Mouse (Mus musculus) heart, adult 8-10 months (tissue): ENCODE measurements around the gene Eps15l1. TPM values are rescaled to one million over a fixed set of nuclear protein-coding genes. Genes with fewer than 3 reads are reported as not detected.

Experiments used
- DNase-seq: peaks from one replicate; pipeline ENCODE4 v3.0.0; 2022; ENCODE audit warnings: low spot score
- total RNA-seq, 4 experiments: library from RNA; stranded (reverse); gene quantifications; 2 replicates each; pipeline ENCODE4 v1.2.4; 2022

Eps15l1 gene
- total RNA-seq, 4 experiments from 2014 or later, result 36.8 to 46.7 (median 38.3) TPM

- no peak for DNase-seq
These were observed 7.4 kb downstream of the Eps15l1 start for GRCm38 (mm10) chr8:72413839-72414238.

- no peak for DNase-seq
These were observed 11.8 kb downstream of the Eps15l1 start for GRCm38 (mm10) chr8:72409443-72409842.

GRCm38 (mm10) chr8:72407878-72408277 is 13.4 kb downstream of the Eps15l1 start:
- DNase-seq, result no peak

GRCm38 (mm10) chr8:72402981-72403380 is 18.3 kb downstream of the Eps15l1 start:
- DNase-seq, result no peak

- DNase-seq, result no peak
These were observed 19.9 kb downstream of the Eps15l1 start for GRCm38 (mm10) chr8:72401381-72401780.

GRCm38 (mm10) chr8:72385737-72386136 is 35.5 kb downstream of the Eps15l1 start:
- no peak for DNase-seq

- no peak for DNase-seq
These were observed 38.9 kb downstream of the Eps15l1 start for GRCm38 (mm10) chr8:72382395-72382794.

GRCm38 (mm10) chr8:72380656-72381055 is 40.6 kb downstream of the Eps15l1 start:
- DNase-seq, result no peak

- no peak for DNase-seq
These were observed 44.4 kb downstream of the Eps15l1 start for GRCm38 (mm10) chr8:72376900-72377299.

GRCm38 (mm10) chr8:72376309-72376708 is 45.0 kb downstream of the Eps15l1 start:
- no peak for DNase-seq

GRCm38 (mm10) chr8:72375161-72375560 is 46.1 kb downstream of the Eps15l1 start:
- no peak for DNase-seq

- DNase-seq, result no peak
These were observed 48.9 kb downstream of the Eps15l1 start for GRCm38 (mm10) chr8:72372311-72372710.

- DNase-seq, result no peak
These were observed 49.9 kb downstream of the Eps15l1 start for GRCm38 (mm10) chr8:72371356-72371755.

- DNase-seq, result no peak
These were observed 54.8 kb downstream of the Eps15l1 start for GRCm38 (mm10) chr8:72366435-72366834.

GRCm38 (mm10) chr8:72365826-72366225 is 55.4 kb downstream of the Eps15l1 start:
- peak; percentile 76 for DNase-seq

- DNase-seq, result no peak
These were observed 56.2 kb downstream of the Eps15l1 start for GRCm38 (mm10) chr8:72365016-72365415.

- peak; percentile 52 for DNase-seq
These were observed 57.8 kb downstream of the Eps15l1 start for GRCm38 (mm10) chr8:72363457-72363856.

- no peak for DNase-seq
These were observed 58.5 kb downstream of the Eps15l1 start for GRCm38 (mm10) chr8:72362754-72363153.

GRCm38 (mm10) chr8:72360162-72360561 is 61.1 kb downstream of the Eps15l1 start:
- DNase-seq, result no peak

GRCm38 (mm10) chr8:72356593-72356992 is 64.7 kb downstream of the Eps15l1 start:
- DNase-seq, result no peak

GRCm38 (mm10) chr8:72354272-72354671 is 67.0 kb downstream of the Eps15l1 start:
- peak; percentile 73 for DNase-seq

GRCm38 (mm10) chr8:72353700-72354045 is 67.6 kb downstream of the Eps15l1 start:
- no peak for DNase-seq

GRCm38 (mm10) chr8:72352951-72353699 is 68.1 kb downstream of the Eps15l1 start:
- DNase-seq, result no peak
